Mouse (Mus musculus) MEL (cell line): ENCODE data around the gene Brms1. TPM values are rescaled to one million over a fixed set of nuclear protein-coding genes. Genes with fewer than 3 reads are reported as not detected.

ENCODE experiments used
- DNase-seq: peaks from one replicate; pipeline ENCODE4 v3.0.0; 2011; ENCODE audit warnings: low read depth, low spot score
- H3K27ac ChIP-seq: 2 replicates; pipeline ENCODE4 v1.5.1; 2012; ENCODE audit warnings: low read depth, mild to moderate bottlenecking, control low read depth, low read length, moderate library complexity; ENCODE audit not compliant: control insufficient read depth
- H3K27me3 ChIP-seq, 2 experiments: fragments of 150-350 bp in 1 of 2; sonication (generic) in 1 of 2; 2 replicates each; pipeline ENCODE4 v1.6.1; 2012; ENCODE audit warnings: low read length in 2 of 2, mild to moderate bottlenecking in 2 of 2, improper control_type of control experiment in 1 of 2, moderate library complexity in 1 of 2; ENCODE audit not compliant: insufficient read depth in 2 of 2, control insufficient read depth in 1 of 2
- H3K36me3 ChIP-seq, 2 experiments: 2 replicates each; pipeline ENCODE4 v1.6.1; 2012 to 2014; ENCODE audit warnings: low read length in 2 of 2, improper control_type of control experiment in 1 of 2, inconsistent platforms in 1 of 2, mild to moderate bottlenecking in 1 of 2; ENCODE audit not compliant: insufficient read depth in 2 of 2, control insufficient read depth in 1 of 2
- H3K4me1 ChIP-seq, 2 experiments: fragments of 150-350 bp in 1 of 2; sonication (generic) in 1 of 2; 2 replicates each; pipeline ENCODE4 v1.6.1; 2012; ENCODE audit warnings: low read length in 2 of 2, improper control_type of control experiment in 1 of 2, mild to moderate bottlenecking in 1 of 2; ENCODE audit not compliant: insufficient read depth in 2 of 2, control insufficient read depth in 1 of 2
- H3K4me3 ChIP-seq, 2 experiments: fragments of 150-350 bp in 1 of 2; sonication (generic) in 1 of 2; 2 replicates each; pipeline ENCODE4 v1.5.1; 2012; ENCODE audit warnings: low read depth in 2 of 2, low read length in 2 of 2, mild to moderate bottlenecking in 2 of 2, moderate library complexity in 2 of 2, control low read depth in 1 of 2, improper control_type of control experiment in 1 of 2; ENCODE audit not compliant: control insufficient read depth in 1 of 2, insufficient read depth in 1 of 2
- H3K79me2 ChIP-seq: 2 replicates; pipeline ENCODE4 v1.6.1; 2012; ENCODE audit warnings: mild to moderate bottlenecking, low read length, moderate library complexity; ENCODE audit not compliant: control insufficient read depth, poor library complexity, insufficient read depth
- H3K9ac ChIP-seq: 2 replicates; pipeline ENCODE4 v1.6.1; 2012; ENCODE audit warnings: low read depth, mild to moderate bottlenecking, control low read depth, low read length, moderate library complexity; ENCODE audit not compliant: control insufficient read depth, poor library complexity, severe bottlenecking
- H3K9me3 ChIP-seq: fragments of 150-350 bp; sonication (generic); replicated peaks from 2 replicates; pipeline ENCODE4 v1.6.1; 2012; ENCODE audit warnings: mild to moderate bottlenecking, low read length, improper control_type of control experiment, moderate library complexity; ENCODE audit not compliant: insufficient read depth
- BHLHE40 ChIP-seq: IDR thresholded peaks from 2 replicates; pipeline ENCODE4 v1.6.1; 2012; ENCODE audit warnings: low read depth, mild to moderate bottlenecking, inconsistent platforms, low read length, improper control_type of control experiment, borderline replicate concordance
- CHD1 ChIP-seq: IDR thresholded peaks from 2 replicates; pipeline ENCODE4 v1.6.1; 2012; ENCODE audit warnings: low read depth, mild to moderate bottlenecking, inconsistent platforms, low read length, improper control_type of control experiment
- CHD2 ChIP-seq: IDR thresholded peaks from 2 replicates; pipeline ENCODE4 v1.6.1; 2011; ENCODE audit warnings: low read length, improper control_type of control experiment
- CTCF ChIP-seq, 3 experiments: IDR thresholded peaks in 2 of 3; conservative IDR thresholded peaks in 1 of 3; 2 replicates each; pipeline ENCODE4 v1.5.1; 2011 to 2012; ENCODE audit warnings: low read length in 3 of 3, low read depth in 2 of 3, mild to moderate bottlenecking in 2 of 3, improper control_type of control experiment in 1 of 3, inconsistent platforms in 1 of 3, mixed read lengths in 1 of 3, moderate library complexity in 1 of 3; ENCODE audit not compliant: control insufficient read depth in 1 of 3, insufficient read depth in 1 of 3, poor library complexity in 1 of 3, severe bottlenecking in 1 of 3
- E2F4 ChIP-seq: IDR thresholded peaks from 2 replicates; pipeline ENCODE4 v1.6.1; 2011; ENCODE audit warnings: low read depth, low read length, improper control_type of control experiment, borderline replicate concordance
- ELF1 ChIP-seq: IDR thresholded peaks from 2 replicates; pipeline ENCODE4 v1.6.1; 2014; ENCODE audit warnings: low read depth, mild to moderate bottlenecking, inconsistent platforms, low read length, improper control_type of control experiment, moderate library complexity
- EP300 ChIP-seq, 2 experiments: IDR thresholded peaks; 2 replicates each; pipeline ENCODE4 v1.6.1; 2011; ENCODE audit warnings: improper control_type of control experiment in 2 of 2, low read length in 2 of 2, low read depth in 1 of 2, mild to moderate bottlenecking in 1 of 2
- ETS1 ChIP-seq: IDR thresholded peaks from 2 replicates; pipeline ENCODE4 v1.6.1; 2012; ENCODE audit warnings: low read depth, mild to moderate bottlenecking, inconsistent platforms, low read length, improper control_type of control experiment, moderate library complexity
- GABPA ChIP-seq: IDR thresholded peaks from 2 replicates; pipeline ENCODE4 v1.6.1; 2012; ENCODE audit warnings: low read depth, mild to moderate bottlenecking, inconsistent platforms, low read length, improper control_type of control experiment, moderate library complexity
- GATA1 ChIP-seq: IDR thresholded peaks from 2 replicates; pipeline ENCODE4 v1.6.1; 2011; ENCODE audit warnings: low read depth, low read length, improper control_type of control experiment
- HCFC1 ChIP-seq: IDR thresholded peaks from 2 replicates; pipeline ENCODE4 v1.6.1; 2012; ENCODE audit warnings: low read depth, mild to moderate bottlenecking, inconsistent platforms, low read length, improper control_type of control experiment, moderate library complexity
- JUND ChIP-seq: IDR thresholded peaks from 2 replicates; pipeline ENCODE4 v1.6.1; 2011; ENCODE audit warnings: low read depth, mild to moderate bottlenecking, improper control_type of control experiment, low read length
- KAT2A ChIP-seq: conservative IDR thresholded peaks from 2 replicates; pipeline ENCODE4 v1.6.1; 2012; ENCODE audit warnings: low read depth, low read length, improper control_type of control experiment, inconsistent platforms
- MAFK ChIP-seq: IDR thresholded peaks from 2 replicates; pipeline ENCODE4 v1.6.1; 2011; ENCODE audit warnings: low read depth, mild to moderate bottlenecking, low read length, improper control_type of control experiment, borderline replicate concordance
- MAX ChIP-seq: IDR thresholded peaks from 2 replicates; pipeline ENCODE4 v1.6.1; 2011; ENCODE audit warnings: low read length, improper control_type of control experiment
- MAZ ChIP-seq: IDR thresholded peaks from 2 replicates; pipeline ENCODE4 v1.6.1; 2012; ENCODE audit warnings: low read depth, mild to moderate bottlenecking, inconsistent platforms, low read length, improper control_type of control experiment
- MEF2A ChIP-seq: IDR thresholded peaks from 2 replicates; pipeline ENCODE4 v1.6.1; 2014; ENCODE audit warnings: low read depth, mild to moderate bottlenecking, inconsistent platforms, low read length, improper control_type of control experiment; ENCODE audit not compliant: poor library complexity, insufficient replicate concordance, severe bottlenecking; ENCODE audit errors: extremely low read depth
- MXI1 ChIP-seq: IDR thresholded peaks from 2 replicates; pipeline ENCODE4 v1.6.1; 2011; ENCODE audit warnings: mild to moderate bottlenecking, low read depth, low read length, improper control_type of control experiment
- MYB ChIP-seq: IDR thresholded peaks from 2 replicates; pipeline ENCODE4 v1.6.1; 2011; ENCODE audit warnings: mild to moderate bottlenecking, low read depth, low read length, improper control_type of control experiment
- MYC ChIP-seq: IDR thresholded peaks from 2 replicates; pipeline ENCODE4 v1.6.1; 2011; ENCODE audit warnings: low read depth, mild to moderate bottlenecking, low read length, improper control_type of control experiment, moderate library complexity
- NELFE ChIP-seq: IDR thresholded peaks from 2 replicates; pipeline ENCODE4 v1.6.1; 2011; ENCODE audit warnings: low read depth, low read length, improper control_type of control experiment
- NRF1 ChIP-seq: IDR thresholded peaks from 2 replicates; pipeline ENCODE4 v1.6.1; 2014; ENCODE audit warnings: low read depth, mild to moderate bottlenecking, inconsistent platforms, low read length, improper control_type of control experiment, moderate library complexity; ENCODE audit not compliant: poor library complexity, insufficient read depth, severe bottlenecking
- POLR2A ChIP-seq, 2 experiments: IDR thresholded peaks; 2 replicates each; pipeline ENCODE4 v1.6.1; 2011 to 2012; ENCODE audit warnings: low read length in 2 of 2, mild to moderate bottlenecking in 2 of 2, control low read depth in 1 of 2, improper control_type of control experiment in 1 of 2, low read depth in 1 of 2, moderate library complexity in 1 of 2; ENCODE audit not compliant: control insufficient read depth in 1 of 2, insufficient read depth in 1 of 2, poor library complexity in 1 of 2
- POLR2AphosphoS2 ChIP-seq: IDR thresholded peaks from 2 replicates; pipeline ENCODE4 v1.6.1; 2011; ENCODE audit warnings: low read length, improper control_type of control experiment
- POLR2AphosphoS5 ChIP-seq: IDR thresholded peaks from 2 replicates; pipeline ENCODE4 v1.6.1; 2012; ENCODE audit warnings: low read depth, borderline replicate concordance, mild to moderate bottlenecking, inconsistent platforms, low read length, moderate library complexity, mixed read lengths
- RAD21 ChIP-seq: IDR thresholded peaks from 2 replicates; pipeline ENCODE4 v1.6.1; 2011; ENCODE audit warnings: mild to moderate bottlenecking, low read depth, low read length, improper control_type of control experiment
- RCOR1 ChIP-seq: IDR thresholded peaks from 2 replicates; pipeline ENCODE4 v1.6.1; 2012; ENCODE audit warnings: low read depth, mild to moderate bottlenecking, inconsistent platforms, low read length, improper control_type of control experiment
- SIN3A ChIP-seq: IDR thresholded peaks from 2 replicates; pipeline ENCODE4 v1.6.1; 2012; ENCODE audit warnings: low read length, improper control_type of control experiment, inconsistent platforms
- SMC3 ChIP-seq: IDR thresholded peaks from 2 replicates; pipeline ENCODE4 v1.6.1; 2011; ENCODE audit warnings: low read depth, low read length, improper control_type of control experiment
- TAL1 ChIP-seq: IDR thresholded peaks from 2 replicates; pipeline ENCODE4 v1.6.1; 2012; ENCODE audit warnings: mild to moderate bottlenecking, inconsistent platforms, low read length, moderate library complexity, mixed read lengths
- TCF12 ChIP-seq: IDR thresholded peaks from 2 replicates; pipeline ENCODE4 v1.6.1; 2014; ENCODE audit warnings: low read depth, mild to moderate bottlenecking, inconsistent platforms, low read length, improper control_type of control experiment, moderate library complexity
- UBTF ChIP-seq: IDR thresholded peaks from 2 replicates; pipeline ENCODE4 v1.6.1; 2012; ENCODE audit warnings: low read depth, mild to moderate bottlenecking, inconsistent platforms, low read length, improper control_type of control experiment, moderate library complexity, borderline replicate concordance; ENCODE audit not compliant: insufficient read depth
- USF2 ChIP-seq, 2 experiments: IDR thresholded peaks; 2 replicates each; pipeline ENCODE4 v1.6.1; 2011 to 2012; ENCODE audit warnings: improper control_type of control experiment in 2 of 2, low read length in 2 of 2, borderline replicate concordance in 1 of 2, inconsistent platforms in 1 of 2, low read depth in 1 of 2, mild to moderate bottlenecking in 1 of 2; ENCODE audit not compliant: insufficient read depth in 1 of 2
- ZC3H11A ChIP-seq: IDR thresholded peaks from 2 replicates; pipeline ENCODE4 v1.6.1; 2012; ENCODE audit warnings: low read depth, mild to moderate bottlenecking, inconsistent platforms, low read length, improper control_type of control experiment
- ZKSCAN1 ChIP-seq: IDR thresholded peaks from 2 replicates; pipeline ENCODE4 v1.6.1; 2012; ENCODE audit warnings: low read depth, mild to moderate bottlenecking, inconsistent platforms, low read length, improper control_type of control experiment, moderate library complexity
- ZMIZ1 ChIP-seq: IDR thresholded peaks from 2 replicates; pipeline ENCODE4 v1.6.1; 2012; ENCODE audit warnings: low read depth, mild to moderate bottlenecking, inconsistent platforms, low read length, improper control_type of control experiment, moderate library complexity
- ZNF384 ChIP-seq: IDR thresholded peaks from 2 replicates; pipeline ENCODE4 v1.6.1; 2012; ENCODE audit warnings: low read depth, mild to moderate bottlenecking, inconsistent platforms, low read length, improper control_type of control experiment
- polyA plus RNA-seq, 2 experiments: library from polyadenylated mRNA; stranded (reverse) in 1 of 2; unstranded in 1 of 2; fragments of >175 nt in 1 of 2; fragments of >200 nt in 1 of 2; gene quantifications; 2 replicates each; pipeline versions ENCODE4 v1.2.1 to v1.2.4; 2012; ENCODE audit warnings: low replicate concordance in 2 of 2, low read depth in 1 of 2; ENCODE audit not compliant: insufficient read length in 2 of 2, insufficient read depth in 1 of 2, missing spikeins in 1 of 2
- total RNA-seq: library from RNA; depleted of rRNA; stranded (reverse); fragments of 300-350 nt; gene quantifications from 2 replicates; pipeline ENCODE4 v1.2.3, GENCODE M21; 2012

Gene Brms1
- total and polyA plus RNA-seq, 3 experiments, result 29.6 to 78.6 TPM; not detected in 1

DNA sequence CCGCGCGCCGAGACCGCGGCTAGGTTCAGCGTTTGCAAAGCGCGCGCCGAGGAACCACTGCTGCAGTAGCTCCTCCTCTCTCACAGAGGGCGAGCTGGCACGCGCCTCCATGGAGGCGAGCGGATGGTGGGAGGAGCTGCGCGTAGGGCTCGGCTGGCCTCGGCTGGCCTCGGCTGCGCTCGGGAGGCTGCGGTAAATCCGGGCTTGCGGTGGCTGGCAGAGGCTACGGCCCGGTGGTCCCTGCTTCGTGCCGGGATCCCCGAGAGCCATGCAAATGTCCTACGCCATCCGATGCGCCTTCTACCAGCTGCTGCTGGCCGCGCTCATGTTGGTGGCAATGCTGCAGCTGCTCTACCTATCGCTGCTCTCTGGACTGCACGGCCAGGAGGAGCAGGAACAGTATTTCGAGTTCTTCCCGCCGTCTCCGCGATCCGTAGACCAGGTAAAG is 2.4 kb upstream of the Brms1 start, which contains the start of the genes B4gat1 and AC124502.3:
Gene B4gat1 (plus strand): TSS at position 118 of the 448 bp plus-strand sequence.
Gene AC124502.3 (plus strand): TSS at position 183 of the 448 bp plus-strand sequence.
- H3K27me3 ChIP-seq, result no peaks in the 10 kb centered on the region
- H3K9ac ChIP-seq, result peak within 1 kb of the TSS; percentile 78
- DNase-seq, result peak; percentile 94
- peaks cover 2 to 7% of the 10 kb centered on the region in 2 experiments; a peak in 3 of 4 replicates for H3K36me3 ChIP-seq
- H3K4me3 ChIP-seq, result peak within 1 kb of the TSS; percentile 57 to 87
- peaks cover 21% of the 10 kb centered on the region for H3K79me2 ChIP-seq
- H3K4me1 ChIP-seq, result peaks cover 2 to 18% of the 10 kb centered on the region in 2 experiments
- no peaks in the 10 kb centered on the region for H3K9me3 ChIP-seq
- peak within 1 kb of the TSS; percentile 5; the same call in 1 of the 2 replicates for H3K27ac ChIP-seq
- TF ChIP-seq BHLHE40, result no peak
- no peak for TF ChIP-seq ZMIZ1
- TF ChIP-seq KAT2A, result no peak
- no peak for TF ChIP-seq USF2 (IDR thresholded peaks at IDR 0.05; ENCODE audit: borderline replicate concordance in 1 of 2, insufficient read depth in 1 of 2, low read depth in 1 of 2, low read length in 2 of 2)
- TF ChIP-seq POLR2A (IDR thresholded peaks at IDR 0.05; ENCODE audit: control insufficient read depth in 1 of 2, insufficient read depth in 1 of 2, low read depth in 1 of 2, low read length in 2 of 2, poor library complexity in 1 of 2), result peak; percentile 48 to 56; a peak in 3 of 4 replicates
- TF ChIP-seq MYB, result no peak
- peak; percentile 38; the same call in 1 of the 2 replicates for TF ChIP-seq MAX
- TF ChIP-seq MAFK, result no peak
- TF ChIP-seq MXI1, result no peak
- no peak for TF ChIP-seq ZC3H11A
- TF ChIP-seq CHD2, result no peak
- no peak for TF ChIP-seq TAL1
- no peak for TF ChIP-seq MAZ
- TF ChIP-seq RAD21, result no peak
- TF ChIP-seq MYC, result no peak
- no peak; the same call in 1 of the 2 replicates for TF ChIP-seq SIN3A
- TF ChIP-seq NRF1, result peak; percentile 27; the same call in 1 of the 2 replicates
- TF ChIP-seq HCFC1, result peak; percentile 64; the same call in 1 of the 2 replicates
- no peak for TF ChIP-seq JUND
- no peak for TF ChIP-seq ELF1
- TF ChIP-seq SMC3, result no peak
- TF ChIP-seq RCOR1, result no peak
- no peak for TF ChIP-seq MEF2A
- no peak for TF ChIP-seq E2F4
- TF ChIP-seq GATA1, result no peak
- no peak for TF ChIP-seq EP300 (IDR thresholded peaks at IDR 0.05; ENCODE audit: low read depth in 1 of 2, low read length in 2 of 2)
- no peak for TF ChIP-seq UBTF
- TF ChIP-seq NELFE, result peak; percentile 23; the same call in 1 of the 2 replicates
- no peak for TF ChIP-seq ETS1
- TF ChIP-seq TCF12, result 0 out of 2 replicates have a peak, but pooled peaks have one; percentile 1
- no peak for TF ChIP-seq GABPA
- TF ChIP-seq POLR2AphosphoS5, result no peak
- no peak for TF ChIP-seq POLR2AphosphoS2
- peak in 2 of 3 experiments; percentile 47 to 51; a peak in 4 of 6 replicates for TF ChIP-seq CTCF (IDR thresholded peaks at IDR 0.05 in 2 of 3, conservative IDR thresholded peaks at IDR 0.05 in 1 of 3; ENCODE audit: control insufficient read depth in 1 of 3, insufficient read depth in 1 of 3, low read depth in 2 of 3, low read length in 3 of 3, poor library complexity in 1 of 3, severe bottlenecking in 1 of 3)
- TF ChIP-seq ZKSCAN1, result no peak
- no peak for TF ChIP-seq CHD1
- TF ChIP-seq ZNF384, result no peak
